Mouse (Mus musculus): ENCODE results near the gene Pim2.

DNA sequence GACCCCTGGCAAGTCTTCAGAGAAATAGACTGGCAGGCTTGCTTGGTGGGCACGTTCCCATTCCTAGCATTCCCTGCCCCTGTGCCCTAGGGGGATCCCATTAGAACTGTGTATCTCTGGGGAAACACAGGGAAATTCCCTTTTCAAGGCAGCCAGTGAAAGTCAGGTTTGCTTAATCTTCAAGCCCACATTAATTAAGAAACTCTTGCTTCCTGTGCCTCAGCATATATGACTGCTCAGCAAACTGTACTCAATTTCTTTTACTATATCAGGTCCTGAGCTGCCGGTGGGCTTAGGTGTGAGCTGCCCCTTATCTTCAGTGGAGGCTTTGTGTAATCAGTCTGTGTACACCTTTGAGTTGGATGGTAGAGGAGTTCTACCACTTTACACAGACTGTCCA lies 12.3 kb upstream of the Pim2 start:
- TF ChIP-seq CTCF (IDR thresholded peaks at IDR 0.05; ENCODE audit: borderline replicate concordance, insufficient read depth, low read length) (no peak), POLR2A (IDR thresholded peaks at IDR 0.05; ENCODE audit: low read depth, low read length) (no peak)

Data from embryonic fibroblast, embryonic 13.5 days (primary cell).